Mouse (Mus musculus) ES-Bruce4 (cell line): ENCODE measurements around the gene Ppt2.

Experiments
- CTCF ChIP-seq: IDR thresholded peaks from one replicate; pipeline ENCODE4 v1.8.1; 2011; ENCODE audit warnings: low read depth, low read length
- EP300 ChIP-seq: IDR thresholded peaks from 2 replicates; pipeline ENCODE4 v1.6.1; 2011; ENCODE audit warnings: low read depth, low read length; ENCODE audit not compliant: insufficient read depth
- POLR2A ChIP-seq: IDR thresholded peaks from one replicate; pipeline ENCODE4 v1.8.1; 2011; ENCODE audit warnings: low read length; ENCODE audit not compliant: insufficient read depth

DNA sequence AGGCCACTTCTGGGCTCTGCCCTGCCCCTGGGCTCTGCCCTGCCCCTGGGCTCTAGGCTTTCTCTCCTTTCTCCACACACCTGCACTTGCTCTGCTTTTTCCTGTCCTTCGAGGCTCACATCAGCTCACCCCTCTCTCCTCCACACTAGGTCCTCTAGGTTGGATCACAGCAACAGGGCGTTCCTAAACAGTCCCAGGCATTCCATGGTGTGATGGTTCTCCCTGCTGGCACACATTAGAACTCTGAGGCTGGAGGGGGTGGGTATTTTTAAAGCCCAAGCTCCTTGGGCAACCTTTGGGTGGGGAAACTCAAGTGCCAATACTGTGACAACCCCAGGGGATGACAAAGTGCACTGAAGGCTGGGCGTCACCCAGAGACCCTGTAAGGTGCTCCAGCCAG, 9.1 kb upstream of the Ppt2 start:
- TF ChIP-seq POLR2A (no peak), CTCF (no peak), EP300 (no peak)
